Mouse (Mus musculus) neural tube, embryonic 15.5 days (tissue): Measurements from ENCODE around the gene Ilf3. TPM values are rescaled to one million over a fixed set of nuclear protein-coding genes. Genes with fewer than 3 reads are reported as not detected.
A peak's percentile ranks its signal among the peaks of the same experiment; 100 is the strongest.

Experiments used
- ATAC-seq: fragments of 200-750 bp; cut with Nextera tagmentation; 2 replicates; pipeline ENCODE4 v1.8.0; 2017; ENCODE audit warnings: mild to moderate bottlenecking, moderate TSS enrichment, moderate library complexity; ENCODE audit not compliant: low FRiP score
- H3K27ac ChIP-seq: fragments of 300-500 bp; sonication (generic); replicated peaks from 2 replicates; pipeline ENCODE4 v1.5.1; 2015; ENCODE audit warnings: mild to moderate bottlenecking, inconsistent platforms
- H3K27me3 ChIP-seq: fragments of 300-500 bp; sonication (generic); replicated peaks from 2 replicates; pipeline ENCODE4 v1.6.1; 2015; ENCODE audit warnings: inconsistent platforms
- H3K36me3 ChIP-seq: fragments of 300-500 bp; sonication (generic); 2 replicates; pipeline ENCODE4 v1.6.1; 2015; ENCODE audit warnings: inconsistent platforms
- H3K4me1 ChIP-seq: fragments of 300-500 bp; sonication (generic); 2 replicates; pipeline ENCODE4 v1.6.1; 2015; ENCODE audit warnings: inconsistent platforms
- H3K4me2 ChIP-seq: fragments of 300-500 bp; sonication (generic); 2 replicates; pipeline ENCODE4 v1.6.1; 2015; ENCODE audit warnings: inconsistent platforms, mild to moderate bottlenecking, moderate library complexity
- H3K4me3 ChIP-seq: fragments of 300-500 bp; sonication (generic); replicated peaks from 2 replicates; pipeline ENCODE4 v1.5.1; 2015; ENCODE audit warnings: mild to moderate bottlenecking, inconsistent platforms
- H3K9ac ChIP-seq: fragments of 300-500 bp; sonication (generic); replicated peaks from 2 replicates; pipeline ENCODE4 v1.6.1; 2015; ENCODE audit warnings: mild to moderate bottlenecking, inconsistent platforms
- H3K9me3 ChIP-seq: fragments of 300-500 bp; sonication (generic); replicated peaks from 2 replicates; pipeline ENCODE4 v1.6.1; 2016; ENCODE audit warnings: inconsistent platforms
- WGBS: fragments of 180-500 bp; shearing (Covaris S2); methylation state at CpG from one replicate; pipeline ENCODE4 v1.1.7; 2015; ENCODE audit warnings: mixed read lengths; 5-methylcytosine and 5-hydroxymethylcytosine counted together
- polyA plus RNA-seq: library from polyadenylated mRNA; unstranded; fragments of >200 nt; fragmentation: Nextera tagmentation; extraction: Ambion mirVana; gene quantifications from 2 replicates; pipeline ENCODE4 v1.2.1, GENCODE M21; 2015

The Ilf3 gene
- polyA plus RNA-seq, 1 experiment from 2014 or later: 189 TPM

- ATAC-seq: no peak
- Histone ChIP-seq H3K4me3 (no peak overlapping the region), H3K9ac (no peak overlapping the region), H3K27ac (no peak overlapping the region), H3K27me3 (no peaks in the 10 kb centered on the region), H3K4me1 (peaks cover 17% of the 10 kb centered on the region), H3K4me2 (no peak overlapping the region), H3K36me3 (no peaks in the 10 kb centered on the region), H3K9me3 (no peaks in the 10 kb centered on the region)
- 71% methylated on average over 3 of the region's 5 CpGs for WGBS
These were observed 38.6 kb upstream of the Ilf3 start for GRCm38 (mm10) chr9:21329041-21329440.

- ATAC-seq: no peak
- WGBS: 93% methylated on average over 10 of the region's 10 CpGs
- no peak overlapping the region for H3K27ac ChIP-seq
- H3K9ac ChIP-seq: no peak overlapping the region
- H3K4me1 ChIP-seq: peaks cover 17% of the 10 kb centered on the region
- no peak overlapping the region for H3K4me2 ChIP-seq
- no peaks in the 10 kb centered on the region for H3K36me3 ChIP-seq
- H3K4me3 ChIP-seq: no peak overlapping the region
- no peaks in the 10 kb centered on the region for H3K9me3 ChIP-seq
- H3K27me3 ChIP-seq: no peaks in the 10 kb centered on the region
These were observed 37.9 kb upstream of the Ilf3 start for GRCm38 (mm10) chr9:21329699-21330289.

- no peak for ATAC-seq
- WGBS: 89% methylated on average over 12 of the region's 12 CpGs
- H3K9me3 ChIP-seq: no peaks in the 10 kb centered on the region
- no peak overlapping the region for H3K4me2 ChIP-seq
- H3K4me1 ChIP-seq: peaks cover 17% of the 10 kb centered on the region
- H3K27me3 ChIP-seq: no peaks in the 10 kb centered on the region
- no peak overlapping the region for H3K27ac ChIP-seq
- H3K4me3 ChIP-seq: no peak overlapping the region
- H3K36me3 ChIP-seq: no peaks in the 10 kb centered on the region
- H3K9ac ChIP-seq: no peak overlapping the region
These were observed 36.1 kb upstream of the Ilf3 start for GRCm38 (mm10) chr9:21331365-21332140.

GRCm38 (mm10) chr9:21332161-21333061, 35.3 kb upstream of the Ilf3 start:
- Histone ChIP-seq H3K27ac (0 out of 2 replicates have a peak overlapping the region, but pooled peaks have one; percentile 33), H3K4me3 (no peak overlapping the region), H3K9ac (no peak overlapping the region), H3K27me3 (no peaks in the 10 kb centered on the region), H3K4me2 (no peak overlapping the region), H3K4me1 (peaks cover 17% of the 10 kb centered on the region), H3K9me3 (no peaks in the 10 kb centered on the region), H3K36me3 (no peaks in the 10 kb centered on the region)
- ATAC-seq: no peak
- 26% methylated on average over 9 of the region's 9 CpGs for WGBS

GRCm38 (mm10) chr9:21333523-21333922, 34.1 kb upstream of the Ilf3 start:
- no peak overlapping the region for H3K4me2 ChIP-seq
- H3K36me3 ChIP-seq: no peaks in the 10 kb centered on the region
- 96% methylated on average over 1 of the region's 1 CpGs for WGBS
- no peaks in the 10 kb centered on the region for H3K27me3 ChIP-seq
- H3K27ac ChIP-seq: no peak overlapping the region
- no peaks in the 10 kb centered on the region for H3K9me3 ChIP-seq
- no peak for ATAC-seq
- peaks cover 20% of the 10 kb centered on the region for H3K4me1 ChIP-seq
- H3K9ac ChIP-seq: no peak overlapping the region
- no peak overlapping the region for H3K4me3 ChIP-seq

- no peak for ATAC-seq
- Histone ChIP-seq H3K36me3 (no peaks in the 10 kb centered on the region), H3K4me1 (peaks cover 20% of the 10 kb centered on the region), H3K4me3 (no peak overlapping the region), H3K9ac (no peak overlapping the region), H3K9me3 (no peaks in the 10 kb centered on the region), H3K4me2 (no peak overlapping the region), H3K27ac (no peak overlapping the region), H3K27me3 (no peaks in the 10 kb centered on the region)
These were observed 32.9 kb upstream of the Ilf3 start for GRCm38 (mm10) chr9:21334747-21335146.

- Histone ChIP-seq H3K36me3 (no peaks in the 10 kb centered on the region), H3K4me1 (peaks cover 17% of the 10 kb centered on the region), H3K4me3 (no peak overlapping the region), H3K27ac (no peak overlapping the region), H3K9ac (no peak overlapping the region), H3K4me2 (no peak overlapping the region), H3K9me3 (no peaks in the 10 kb centered on the region), H3K27me3 (no peaks in the 10 kb centered on the region)
- 90% methylated on average over 4 of the region's 4 CpGs for WGBS
- no peak for ATAC-seq
These were observed 32.3 kb upstream of the Ilf3 start for GRCm38 (mm10) chr9:21335391-21335790.

GRCm38 (mm10) chr9:21336491-21336890, 31.2 kb upstream of the Ilf3 start:
- Histone ChIP-seq H3K4me1 (peaks cover 17% of the 10 kb centered on the region), H3K9me3 (no peaks in the 10 kb centered on the region), H3K9ac (no peak overlapping the region), H3K36me3 (peaks cover under 1% of the 10 kb centered on the region; the same call in 1 of the 2 replicates), H3K27me3 (no peaks in the 10 kb centered on the region), H3K4me3 (no peak overlapping the region), H3K27ac (no peak overlapping the region), H3K4me2 (no peak overlapping the region)
- 83% methylated on average over 8 of the region's 8 CpGs for WGBS
- ATAC-seq: no peak

- H3K9ac ChIP-seq: no peak overlapping the region
- H3K4me3 ChIP-seq: no peak overlapping the region
- 22% methylated on average over 20 of the region's 20 CpGs for WGBS
- H3K4me2 ChIP-seq: no peak overlapping the region
- H3K27me3 ChIP-seq: no peaks in the 10 kb centered on the region
- ATAC-seq: no peak
- peaks cover 8% of the 10 kb centered on the region for H3K4me1 ChIP-seq
- H3K36me3 ChIP-seq: peaks cover 12% of the 10 kb centered on the region
- H3K9me3 ChIP-seq: no peaks in the 10 kb centered on the region
- H3K27ac ChIP-seq: no peak overlapping the region
These were observed 30.0 kb upstream of the Ilf3 start for GRCm38 (mm10) chr9:21337652-21338051.

- Histone ChIP-seq H3K9ac (no peak overlapping the region), H3K4me3 (no peak overlapping the region), H3K4me1 (peaks cover 4% of the 10 kb centered on the region; the same call in 1 of the 2 replicates), H3K9me3 (no peaks in the 10 kb centered on the region), H3K36me3 (peaks cover 29% of the 10 kb centered on the region), H3K27ac (no peak overlapping the region), H3K27me3 (no peaks in the 10 kb centered on the region), H3K4me2 (no peak overlapping the region)
- no peak for ATAC-seq
- 95% methylated on average over 4 of the region's 4 CpGs for WGBS
These were observed 27.3 kb upstream of the Ilf3 start for GRCm38 (mm10) chr9:21340411-21340810.

- no peak overlapping the region for H3K9ac ChIP-seq
- H3K4me2 ChIP-seq: no peak overlapping the region
- H3K27me3 ChIP-seq: no peaks in the 10 kb centered on the region
- H3K36me3 ChIP-seq: peaks cover 78% of the 10 kb centered on the region
- no peaks in the 10 kb centered on the region for H3K4me1 ChIP-seq
- 75% methylated on average over 16 of the region's 16 CpGs for WGBS
- ATAC-seq: no peak
- no peaks in the 10 kb centered on the region for H3K9me3 ChIP-seq
- H3K27ac ChIP-seq: no peak overlapping the region
- no peak overlapping the region for H3K4me3 ChIP-seq
These were observed 20.9 kb upstream of the Ilf3 start for GRCm38 (mm10) chr9:21346627-21347365.
